Mouse (Mus musculus) ES-E14 (cell line): Measurements from ENCODE around the gene Smco4. TPM values are rescaled to one million over a fixed set of nuclear protein-coding genes. Genes with fewer than 3 reads are reported as not detected.
A peak's percentile ranks its signal among the peaks of the same experiment; 100 is the strongest.
"Not testable (repeated sequence)": the region's sequence is repeated elsewhere in the genome, so short reads cannot be mapped to it uniquely, and the experiment has no call there.

Experiments used
- DNase-seq: peaks from one replicate; pipeline ENCODE4 v3.0.0-alpha.2; 2013; ENCODE audit warnings: low read depth, low spot score
- H3K27ac ChIP-seq: 2 replicates; pipeline ENCODE4 v1.5.1; 2012; ENCODE audit warnings: low read depth, mild to moderate bottlenecking, low read length, moderate library complexity, mixed read lengths; ENCODE audit not compliant: poor library complexity, insufficient read depth, severe bottlenecking
- H3K36me3 ChIP-seq: 2 replicates; pipeline ENCODE4 v1.6.1; 2012; ENCODE audit warnings: mild to moderate bottlenecking, low read length, moderate library complexity, mixed read lengths; ENCODE audit not compliant: control insufficient read depth, poor library complexity, insufficient read depth, severe bottlenecking
- H3K4me1 ChIP-seq, 2 experiments: fragments of 150-350 bp in 1 of 2; sonication (generic) in 1 of 2; 2 replicates each; pipeline ENCODE4 v1.6.1; 2012; ENCODE audit warnings: low read length in 2 of 2, mild to moderate bottlenecking in 1 of 2, mixed read lengths in 1 of 2; ENCODE audit not compliant: control insufficient read depth in 2 of 2, insufficient read depth in 2 of 2, poor library complexity in 1 of 2
- H3K4me3 ChIP-seq, 2 experiments: fragments of 150-350 bp in 1 of 2; sonication (generic) in 1 of 2; 2 replicates each; pipeline ENCODE4 v1.5.1; 2012; ENCODE audit warnings: low read length in 2 of 2, low read depth in 1 of 2, mild to moderate bottlenecking in 1 of 2, mixed read lengths in 1 of 2; ENCODE audit not compliant: insufficient read depth in 1 of 2, poor library complexity in 1 of 2, severe bottlenecking in 1 of 2
- H3K9ac ChIP-seq: 2 replicates; pipeline ENCODE4 v1.6.1; 2012; ENCODE audit warnings: low read depth, mild to moderate bottlenecking, low read length, mixed read lengths; ENCODE audit not compliant: poor library complexity, insufficient read depth, severe bottlenecking
- H3K9me3 ChIP-seq: fragments of 150-350 bp; sonication (generic); 2 replicates; pipeline ENCODE4 v1.6.1; 2012; ENCODE audit warnings: low read depth, mild to moderate bottlenecking, low read length; ENCODE audit not compliant: control insufficient read depth, insufficient read depth
- CHD2 ChIP-seq: IDR thresholded peaks from 2 replicates; pipeline ENCODE4 v1.6.1; 2014; ENCODE audit warnings: mild to moderate bottlenecking, low read depth, low read length, inconsistent platforms
- HCFC1 ChIP-seq: IDR thresholded peaks from 2 replicates; pipeline ENCODE4 v1.6.1; 2012; ENCODE audit warnings: low read length, inconsistent platforms, borderline replicate concordance; ENCODE audit not compliant: insufficient read depth
- MAFK ChIP-seq: IDR thresholded peaks from 2 replicates; pipeline ENCODE4 v1.6.1; 2014; ENCODE audit warnings: mild to moderate bottlenecking, low read depth, low read length, inconsistent platforms; ENCODE audit not compliant: insufficient read depth
- ZC3H11A ChIP-seq: IDR thresholded peaks from 2 replicates; pipeline ENCODE4 v1.6.1; 2012; ENCODE audit warnings: low read depth, mild to moderate bottlenecking, inconsistent platforms, low read length, borderline replicate concordance
- ZNF384 ChIP-seq: IDR thresholded peaks from 2 replicates; pipeline ENCODE4 v1.6.1; 2012; ENCODE audit warnings: low read depth, low read length, inconsistent platforms
- in situ Hi-C, 2 experiments: fragments of 600-800 bp; cut with MboI; formaldehyde crosslinking; loops; one replicate each; pipeline ENCODE4 v1.15.1; 2025; ENCODE audit warnings: low sequenced_read_pairs in 2 of 2, inconsistent platforms in 1 of 2; ENCODE audit not compliant: unreplicated experiment in 2 of 2
- total RNA-seq: library from RNA; depleted of rRNA; stranded (reverse); fragments of 300-350 nt; gene quantifications from 2 replicates; pipeline ENCODE4 v1.2.3, GENCODE M21; 2012

Smco4 gene
- total RNA-seq, 1 experiment: 8.7 TPM

- no peak for TF ChIP-seq MAFK
- no peak for TF ChIP-seq CHD2
- TF ChIP-seq ZC3H11A: no peak
- TF ChIP-seq HCFC1: no peak
- TF ChIP-seq ZNF384: no peak
- no peaks in the 10 kb centered on the region for H3K36me3 ChIP-seq
- DNase-seq: no peak
- H3K4me1 ChIP-seq: peaks cover 0 to 4% of the 10 kb centered on the region in 2 experiments; a peak in 2 of 4 replicates
- no peak overlapping the region for H3K27ac ChIP-seq
- no peak overlapping the region for H3K9ac ChIP-seq
- H3K4me3 ChIP-seq: no peak overlapping the region
- H3K9me3 ChIP-seq: no peaks in the 10 kb centered on the region
- in situ Hi-C loops: no loop called here
Observed at GRCm38 (mm10) chr9:15491686-15492085, 1.5 kb upstream of the Smco4 start.

GRCm38 (mm10) chr9:15492401-15492800, 831 bp upstream of the Smco4 start:
- TF ChIP-seq MAFK: no peak
- no peak for TF ChIP-seq HCFC1
- TF ChIP-seq ZC3H11A: no peak
- no peak for TF ChIP-seq CHD2
- no peak for TF ChIP-seq ZNF384
- Histone ChIP-seq H3K4me1 (peaks cover 0 to 4% of the 10 kb centered on the region in 2 experiments; a peak in 2 of 4 replicates), H3K4me3 (no peak overlapping the region), H3K9me3 (no peaks in the 10 kb centered on the region), H3K36me3 (peaks cover 2% of the 10 kb centered on the region; the same call in 1 of the 2 replicates), H3K27ac (no peak overlapping the region), H3K9ac (no peak overlapping the region)
- DNase-seq: no peak
- in situ Hi-C loops: no loop called here

GRCm38 (mm10) chr9:15493925-15494558, 810 bp downstream of the Smco4 start:
- Histone ChIP-seq H3K36me3 (peaks cover 2% of the 10 kb centered on the region; the same call in 1 of the 2 replicates), H3K4me1 (peaks cover 0 to 4% of the 10 kb centered on the region in 2 experiments; a peak in 2 of 4 replicates), H3K4me3 (peak overlapping the region; percentile 88 to 94), H3K9me3 (no peaks in the 10 kb centered on the region), H3K27ac (no peak overlapping the region), H3K9ac (peak overlapping the region; percentile 91)
- in situ Hi-C loops: no loop called here
- no peak for DNase-seq
- TF ChIP-seq HCFC1 (peak; percentile 14; the same call in 1 of the 2 replicates), ZC3H11A (no peak)

- H3K9ac ChIP-seq, H3K27ac ChIP-seq, H3K4me1 ChIP-seq, H3K4me3 ChIP-seq, DNase-seq, in situ Hi-C loops, H3K9me3 ChIP-seq, H3K36me3 ChIP-seq: not testable (repeated sequence)
Observed at GRCm38 (mm10) chr9:15495281-15495680, 2.0 kb downstream of the Smco4 start.

DNA sequence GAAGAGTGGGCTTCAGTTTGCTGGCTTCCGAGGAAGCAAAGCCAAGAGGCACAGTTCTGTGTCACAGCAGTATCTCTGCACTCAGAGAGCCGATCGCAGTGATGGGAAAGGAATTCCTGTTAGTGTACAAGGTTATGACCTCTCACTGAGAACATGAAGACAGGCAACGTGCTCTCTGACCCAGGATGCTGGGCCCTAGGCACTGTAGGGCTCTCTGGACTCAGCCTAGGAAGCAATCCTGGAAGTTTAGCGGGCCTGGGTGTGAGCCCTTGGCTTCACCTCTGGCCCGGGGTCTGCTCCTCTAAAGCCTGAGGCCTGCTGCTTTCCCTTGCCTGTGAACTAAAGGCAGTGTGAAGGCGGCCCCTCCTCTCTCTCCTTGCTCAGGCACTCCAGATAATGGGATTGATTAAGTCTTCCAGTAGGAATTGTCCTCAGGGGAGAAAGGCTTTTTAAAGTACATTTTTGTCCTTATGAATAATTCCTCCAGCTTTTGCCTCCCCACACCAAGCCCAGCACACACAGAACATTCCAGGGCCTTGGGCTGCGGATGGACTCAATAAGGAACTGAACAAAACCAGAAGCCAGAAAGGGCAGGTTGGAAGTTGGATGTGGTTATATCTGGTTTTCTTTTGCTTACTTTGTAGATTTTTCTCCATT, 2.8 kb downstream of the Smco4 start:
- Histone ChIP-seq H3K9me3 (no peaks in the 10 kb centered on the region), H3K9ac (no peak overlapping the region), H3K4me1 (peaks cover 0 to 4% of the 10 kb centered on the region in 2 experiments; a peak in 2 of 4 replicates), H3K36me3 (peaks cover 5% of the 10 kb centered on the region; the same call in 1 of the 2 replicates), H3K4me3 (no peak overlapping the region), H3K27ac (no peak overlapping the region)
- no peak for DNase-seq
- TF ChIP-seq CHD2: no peak
- TF ChIP-seq MAFK: no peak
- no peak for TF ChIP-seq ZC3H11A
- TF ChIP-seq HCFC1: no peak
- no peak for TF ChIP-seq ZNF384
- in situ Hi-C loops: no loop called here
